Mouse (Mus musculus) heart, postnatal 25 days (tissue): ENCODE measurements around the gene Umps. TPM values are rescaled to one million over a fixed set of nuclear protein-coding genes. Genes with fewer than 3 reads are reported as not detected.

Source experiments
- DNase-seq: peaks from one replicate; pipeline ENCODE4 v3.0.0; 2022; ENCODE audit warnings: low spot score
- intact Hi-C: fragments of 180-260 bp; cut with DNase I; formaldehyde crosslinking; loops from one replicate; pipeline ENCODE4 v1.15.1; 2025
- total RNA-seq, 2 experiments: library from RNA; stranded (reverse); gene quantifications; 2 replicates each; pipeline ENCODE4 v1.2.3; 2021

Umps gene
- 1 to 10 TPM; 9.0 to 9.2 TPM for total RNA-seq

GRCm38 (mm10) chr16:33966538-33967282 is at the start of gene Umps:
Gene Umps (minus strand): TSS chr16:33967038.
- intact Hi-C loops = no loop called here
- DNase-seq = peak; percentile 69

GRCm38 (mm10) chr16:34011991-34012845 is 45.4 kb upstream of the Umps start:
- intact Hi-C loops = no loop called here
- DNase-seq = no peak

- DNase-seq = no peak
- intact Hi-C loops = no loop called here
Measured at GRCm38 (mm10) chr16:34009567-34009966, 42.7 kb upstream of the Umps start.

- intact Hi-C loops = no loop called here
- DNase-seq = no peak
Measured at GRCm38 (mm10) chr16:34005986-34006385, 39.1 kb upstream of the Umps start.

- DNase-seq = no peak
- intact Hi-C loops = no loop called here
Measured at GRCm38 (mm10) chr16:34004128-34004578, 37.3 kb upstream of the Umps start.

GRCm38 (mm10) chr16:34003566-34004127 is 36.8 kb upstream of the Umps start:
- intact Hi-C loops = no loop called here
- no peak for DNase-seq

GRCm38 (mm10) chr16:34000715-34001114 is 33.9 kb upstream of the Umps start:
- intact Hi-C loops = no loop called here
- DNase-seq = peak; percentile 10

- no peak for DNase-seq
- intact Hi-C loops = loop anchor here (1.0 to 5.0 kb wide), 2 partner anchors 38 to 115 kb away; no protein-coding TSS in a partner anchor
Measured at GRCm38 (mm10) chr16:33999388-33999787, 32.5 kb upstream of the Umps start.

GRCm38 (mm10) chr16:33998011-33998410 is 31.2 kb upstream of the Umps start:
- intact Hi-C loops = loop anchor here (5.0 kb wide), 1 partner anchor 39 kb away; no protein-coding TSS in a partner anchor
- DNase-seq = no peak

GRCm38 (mm10) chr16:33996030-33996429 is 29.2 kb upstream of the Umps start:
- intact Hi-C loops = loop anchor here (5.0 kb wide), 1 partner anchor 41 kb away; no protein-coding TSS in a partner anchor
- DNase-seq = no peak

GRCm38 (mm10) chr16:33995496-33995895 is 28.7 kb upstream of the Umps start:
- DNase-seq = no peak
- intact Hi-C loops = loop anchor here (5.0 kb wide), 1 partner anchor 42 kb away; no protein-coding TSS in a partner anchor

GRCm38 (mm10) chr16:33994321-33994720 is 27.5 kb upstream of the Umps start:
- DNase-seq = no peak
- intact Hi-C loops = no loop called here

- no peak for DNase-seq
- intact Hi-C loops = no loop called here
Measured at GRCm38 (mm10) chr16:33990712-33991111, 23.9 kb upstream of the Umps start.

GRCm38 (mm10) chr16:33989106-33989505 is 22.3 kb upstream of the Umps start:
- DNase-seq = no peak
- intact Hi-C loops = no loop called here

- DNase-seq = no peak
- intact Hi-C loops = loop anchor here (1.0 kb wide), 1 partner anchor 167 kb away; no protein-coding TSS in a partner anchor
Measured at GRCm38 (mm10) chr16:33988358-33989012, 21.6 kb upstream of the Umps start.

GRCm38 (mm10) chr16:33986993-33987392 is 20.2 kb upstream of the Umps start:
- intact Hi-C loops = no loop called here
- DNase-seq = no peak

- intact Hi-C loops = no loop called here
- DNase-seq = no peak
Measured at GRCm38 (mm10) chr16:33985372-33985771, 18.5 kb upstream of the Umps start.

GRCm38 (mm10) chr16:33983712-33984111 is 16.9 kb upstream of the Umps start:
- intact Hi-C loops = no loop called here

GRCm38 (mm10) chr16:33979855-33980254 is 13.0 kb upstream of the Umps start:
- intact Hi-C loops = no loop called here
- no peak for DNase-seq

More at GRCm38 (mm10) chr16:33983712-33984111, 16.9 kb upstream of the Umps start:
- DNase-seq = no peak

GRCm38 (mm10) chr16:33967283-33967640 is 424 bp upstream of the Umps start:
- DNase-seq = no peak
- intact Hi-C loops = no loop called here
